Mouse (Mus musculus) CD8-positive naive resting alpha-beta T cell, adult 57 days (primary cell): ENCODE data around the gene Klhl34. TPM values are rescaled to one million over a fixed set of nuclear protein-coding genes. Genes with fewer than 3 reads are reported as not detected.

Source experiments
- total RNA-seq: library from RNA; stranded (reverse); gene quantifications from one replicate; pipeline ENCODE4 v1.2.4, GENCODE M21; 2023

Klhl34 gene
- not detected for total RNA-seq

DNA sequence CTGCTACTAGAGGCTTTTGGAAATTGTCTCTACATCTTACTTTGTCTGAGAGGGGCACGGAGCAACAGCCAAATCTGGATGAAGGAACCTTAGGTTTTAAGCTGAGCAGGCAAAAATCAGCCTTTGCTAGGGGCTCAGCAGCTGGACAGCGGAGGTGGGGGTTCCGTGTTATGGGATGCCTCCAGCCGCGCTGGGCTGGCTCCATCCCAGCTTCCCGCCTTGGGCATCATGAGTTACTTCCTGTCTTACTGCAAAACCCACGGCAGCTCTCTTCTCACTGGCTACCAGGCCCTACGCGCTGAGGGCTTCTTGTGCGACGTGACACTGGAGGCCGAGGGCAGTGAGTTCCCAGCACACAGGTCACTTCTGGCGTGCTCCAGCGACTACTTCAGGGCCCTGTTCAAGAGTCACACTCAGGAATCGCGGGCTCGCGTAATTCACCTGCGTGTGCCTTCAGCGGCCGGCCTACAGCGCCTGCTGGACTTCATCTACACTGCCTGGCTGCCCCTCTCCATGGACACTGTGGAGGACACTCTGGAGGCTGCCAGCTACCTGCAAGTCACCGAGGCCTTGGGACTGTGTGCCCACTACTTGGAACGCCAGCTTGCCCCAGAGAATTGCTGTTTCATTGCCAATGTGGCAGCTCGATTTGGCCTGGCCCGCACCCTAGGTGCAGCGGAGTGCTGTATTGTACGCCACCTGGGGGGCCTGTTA lies at the start of gene Klhl34:
Gene Klhl34, plus strand, starts transcription at position 229 of the 714 bp plus-strand sequence.

Other genes with a start within 250 kb of the Klhl34 start
- 3.8 TPM for gene Yy2, start 249.4 kb upstream of the Klhl34 start, total RNA-seq
- gene Mbtps2, start 219.7 kb upstream of the Klhl34 start, total RNA-seq: 20.2 TPM
- not detected for gene Smpx, start 119.5 kb upstream of the Klhl34 start, total RNA-seq
- not detected for gene Cnksr2, start 224.9 kb downstream of the Klhl34 start, total RNA-seq